Mouse (Mus musculus) kidney, embryonic 16.5 days (tissue): Measurements from ENCODE around the gene Rgmb. TPM values are rescaled to one million over a fixed set of nuclear protein-coding genes. Genes with fewer than 3 reads are reported as not detected.

ENCODE experiments used
- ATAC-seq: fragments of 200-750 bp; cut with Nextera tagmentation; 2 replicates; pipeline ENCODE4 v1.8.0; 2017; ENCODE audit warnings: moderate TSS enrichment; ENCODE audit not compliant: low FRiP score, low TSS enrichment
- H3K27ac ChIP-seq: fragments of 300-500 bp; sonication (generic); 2 replicates; pipeline ENCODE4 v1.5.1; 2014; ENCODE audit warnings: low read length
- H3K27me3 ChIP-seq: fragments of 300-500 bp; sonication (generic); 2 replicates; pipeline ENCODE4 v1.6.1; 2014; ENCODE audit warnings: low read length, control low read depth, mixed read lengths; ENCODE audit not compliant: insufficient read depth
- H3K36me3 ChIP-seq: fragments of 300-500 bp; sonication (generic); 2 replicates; pipeline ENCODE4 v1.6.1; 2014; ENCODE audit warnings: low read length, control low read depth, mixed read lengths; ENCODE audit not compliant: insufficient read depth
- H3K4me1 ChIP-seq: fragments of 300-500 bp; sonication (generic); 2 replicates; pipeline ENCODE4 v1.6.1; 2014; ENCODE audit warnings: low read length, control low read depth, mixed read lengths; ENCODE audit not compliant: insufficient read depth
- H3K4me2 ChIP-seq: fragments of 300-500 bp; sonication (generic); replicated peaks from 2 replicates; pipeline ENCODE4 v1.6.1; 2014; ENCODE audit warnings: low read depth, low read length
- H3K4me3 ChIP-seq: fragments of 300-500 bp; sonication (generic); 2 replicates; pipeline ENCODE4 v1.5.1; 2014; ENCODE audit warnings: mild to moderate bottlenecking, low read length
- H3K9ac ChIP-seq: fragments of 300-500 bp; sonication (generic); replicated peaks from 2 replicates; pipeline ENCODE4 v1.6.1; 2014; ENCODE audit warnings: low read length
- H3K9me3 ChIP-seq: fragments of 300-500 bp; sonication (generic); 2 replicates; pipeline ENCODE4 v1.6.1; 2016; ENCODE audit warnings: low read length, control low read depth
- WGBS: fragments of 180-500 bp; shearing (Covaris S2); extraction: QIAGEN DNeasy Blood & Tissue Kit; methylation state at CpG from one replicate; pipeline ENCODE4 v1.1.7; 2014; 5-methylcytosine and 5-hydroxymethylcytosine counted together
- polyA plus RNA-seq: library from polyadenylated mRNA; unstranded; fragments of >200 nt; fragmentation: Nextera tagmentation; extraction: Ambion mirVana; gene quantifications from 2 replicates; pipeline ENCODE4 v1.2.1, GENCODE M21; 2015

Rgmb gene
- polyA plus RNA-seq, 1 experiment from 2014 or later = 10.1 TPM

- Histone ChIP-seq H3K9me3 (no peaks in the 10 kb centered on the region), H3K4me3 (peak overlapping the region; percentile 91), H3K4me2 (peak overlapping the region; percentile 91), H3K4me1 (peaks cover 40% of the 10 kb centered on the region), H3K36me3 (peaks cover 13% of the 10 kb centered on the region; the same call in 1 of the 2 replicates), H3K27me3 (no peaks in the 10 kb centered on the region), H3K9ac (peak overlapping the region; percentile 41; the same call in 1 of the 2 replicates), H3K27ac (no peak overlapping the region)
- no peak for ATAC-seq
- WGBS = 32% methylated on average over 3 of the region's 3 CpGs
Observed at GRCm38 (mm10) chr17:15823838-15824237, 7.0 kb downstream of the Rgmb start.

- Histone ChIP-seq H3K4me1 (peaks cover 40% of the 10 kb centered on the region), H3K9me3 (no peaks in the 10 kb centered on the region), H3K4me3 (no peak overlapping the region), H3K27me3 (no peaks in the 10 kb centered on the region), H3K4me2 (peak overlapping the region; percentile 91), H3K36me3 (peaks cover 13% of the 10 kb centered on the region; the same call in 1 of the 2 replicates), H3K27ac (no peak overlapping the region), H3K9ac (no peak overlapping the region)
- WGBS = 38% methylated on average over 5 of the region's 5 CpGs
- ATAC-seq = no peak
Observed at GRCm38 (mm10) chr17:15823215-15823614, 7.6 kb downstream of the Rgmb start.

- Histone ChIP-seq H3K4me3 (no peak overlapping the region), H3K4me1 (peaks cover 38% of the 10 kb centered on the region)
Observed at GRCm38 (mm10) chr17:15822376-15822775, 8.5 kb downstream of the Rgmb start.

GRCm38 (mm10) chr17:15821706-15822105 is 9.1 kb downstream of the Rgmb start:
- H3K27ac ChIP-seq = no peak overlapping the region
- no peak overlapping the region for H3K9ac ChIP-seq
- H3K36me3 ChIP-seq = peaks cover 16% of the 10 kb centered on the region; the same call in 1 of the 2 replicates
- ATAC-seq = no peak
- no peaks in the 10 kb centered on the region for H3K27me3 ChIP-seq
- H3K4me3 ChIP-seq = no peak overlapping the region
- no peak overlapping the region for H3K4me2 ChIP-seq
- H3K4me1 ChIP-seq = peaks cover 33% of the 10 kb centered on the region
- WGBS = 87% methylated on average over 4 of the region's 4 CpGs
- H3K9me3 ChIP-seq = no peaks in the 10 kb centered on the region

More at GRCm38 (mm10) chr17:15822376-15822775, 8.5 kb downstream of the Rgmb start:
- WGBS = 80% methylated on average over 7 of the region's 7 CpGs
- peaks cover 16% of the 10 kb centered on the region; the same call in 1 of the 2 replicates for H3K36me3 ChIP-seq
- no peak overlapping the region for H3K9ac ChIP-seq
- no peak overlapping the region for H3K4me2 ChIP-seq
- H3K27me3 ChIP-seq = no peaks in the 10 kb centered on the region
- H3K9me3 ChIP-seq = no peaks in the 10 kb centered on the region
- no peak for ATAC-seq
- H3K27ac ChIP-seq = no peak overlapping the region

GRCm38 (mm10) chr17:15820761-15821160 is 10.1 kb downstream of the Rgmb start:
- Histone ChIP-seq H3K36me3 (peaks cover 16% of the 10 kb centered on the region; the same call in 1 of the 2 replicates), H3K4me3 (no peak overlapping the region), H3K9me3 (no peaks in the 10 kb centered on the region), H3K27me3 (no peaks in the 10 kb centered on the region), H3K27ac (no peak overlapping the region), H3K4me2 (no peak overlapping the region), H3K4me1 (peaks cover 33% of the 10 kb centered on the region), H3K9ac (no peak overlapping the region)
- no peak for ATAC-seq
- 57% methylated on average over 10 of the region's 10 CpGs for WGBS

- 62% methylated on average over 6 of the region's 6 CpGs for WGBS
- H3K27me3 ChIP-seq = no peaks in the 10 kb centered on the region
- peaks cover 18% of the 10 kb centered on the region; the same call in 1 of the 2 replicates for H3K36me3 ChIP-seq
- no peak for ATAC-seq
- no peak overlapping the region for H3K4me2 ChIP-seq
- no peak overlapping the region for H3K9ac ChIP-seq
- H3K4me3 ChIP-seq = no peak overlapping the region
- H3K4me1 ChIP-seq = peaks cover 33% of the 10 kb centered on the region
- no peak overlapping the region for H3K27ac ChIP-seq
- H3K9me3 ChIP-seq = no peaks in the 10 kb centered on the region
Observed at GRCm38 (mm10) chr17:15820146-15820545, 10.7 kb downstream of the Rgmb start.

- ATAC-seq = no peak
- Histone ChIP-seq H3K27me3 (no peaks in the 10 kb centered on the region), H3K9ac (no peak overlapping the region), H3K4me3 (no peak overlapping the region), H3K4me2 (no peak overlapping the region), H3K27ac (no peak overlapping the region), H3K4me1 (peaks cover 27% of the 10 kb centered on the region), H3K36me3 (peaks cover 18% of the 10 kb centered on the region; the same call in 1 of the 2 replicates), H3K9me3 (no peaks in the 10 kb centered on the region)
- WGBS = 78% methylated on average over 8 of the region's 8 CpGs
Observed at GRCm38 (mm10) chr17:15818372-15818771, 12.5 kb downstream of the Rgmb start.

GRCm38 (mm10) chr17:15817634-15818033 is 13.2 kb downstream of the Rgmb start:
- Histone ChIP-seq H3K9me3 (no peaks in the 10 kb centered on the region), H3K36me3 (peaks cover 19% of the 10 kb centered on the region; the same call in 1 of the 2 replicates), H3K4me3 (no peak overlapping the region), H3K27me3 (no peaks in the 10 kb centered on the region), H3K4me1 (peaks cover 22% of the 10 kb centered on the region), H3K27ac (no peak overlapping the region), H3K9ac (no peak overlapping the region), H3K4me2 (no peak overlapping the region)
- 93% methylated on average over 2 of the region's 2 CpGs for WGBS
- ATAC-seq = no peak

GRCm38 (mm10) chr17:15817096-15817450 is 13.8 kb downstream of the Rgmb start:
- peaks cover 22% of the 10 kb centered on the region for H3K4me1 ChIP-seq
- H3K9me3 ChIP-seq = no peaks in the 10 kb centered on the region
- peaks cover 20% of the 10 kb centered on the region; the same call in 1 of the 2 replicates for H3K36me3 ChIP-seq
- ATAC-seq = no peak
- no peak overlapping the region for H3K9ac ChIP-seq
- no peak overlapping the region for H3K27ac ChIP-seq
- no peaks in the 10 kb centered on the region for H3K27me3 ChIP-seq
- WGBS = 85% methylated on average over 5 of the region's 5 CpGs
- H3K4me3 ChIP-seq = no peak overlapping the region
- H3K4me2 ChIP-seq = no peak overlapping the region

- H3K9me3 ChIP-seq = no peaks in the 10 kb centered on the region
- H3K4me3 ChIP-seq = no peak overlapping the region
- no peak overlapping the region for H3K4me2 ChIP-seq
- H3K4me1 ChIP-seq = peaks cover 22% of the 10 kb centered on the region
- H3K27me3 ChIP-seq = no peaks in the 10 kb centered on the region
- no peak; the same call in 1 of the 2 replicates for ATAC-seq
- 78% methylated on average over 11 of the region's 11 CpGs for WGBS
- H3K9ac ChIP-seq = no peak overlapping the region
- peaks cover 20% of the 10 kb centered on the region; the same call in 1 of the 2 replicates for H3K36me3 ChIP-seq
- H3K27ac ChIP-seq = no peak overlapping the region
Observed at GRCm38 (mm10) chr17:15816379-15817095, 14.3 kb downstream of the Rgmb start.
